Mouse (Mus musculus) hindbrain, postnatal 0 days (tissue): ENCODE measurements around the gene Nap1l4. TPM values are rescaled to one million over a fixed set of nuclear protein-coding genes. Genes with fewer than 3 reads are reported as not detected.
A peak's percentile ranks its signal among the peaks of the same experiment; 100 is the strongest.

Experiments used
- ATAC-seq: fragments of 200-750 bp; cut with Nextera tagmentation; 2 replicates; pipeline ENCODE4 v1.8.0; 2017; ENCODE audit warnings: mild to moderate bottlenecking, moderate TSS enrichment, moderate library complexity
- DNase-seq: peaks from one replicate; pipeline ENCODE4 v3.0.0-alpha.2; 2015; ENCODE audit warnings: low spot score
- H3K27ac ChIP-seq: fragments of 300-500 bp; sonication (generic); 2 replicates; pipeline ENCODE4 v1.5.1; 2014; ENCODE audit warnings: mild to moderate bottlenecking
- H3K27me3 ChIP-seq: fragments of 300-500 bp; sonication (generic); 2 replicates; pipeline ENCODE4 v1.6.1; 2014; ENCODE audit warnings: low read length, mixed read lengths; ENCODE audit not compliant: insufficient read depth
- H3K36me3 ChIP-seq: fragments of 300-500 bp; sonication (generic); 2 replicates; pipeline ENCODE4 v1.6.1; 2014; ENCODE audit warnings: low read length, mixed read lengths; ENCODE audit not compliant: insufficient read depth
- H3K4me1 ChIP-seq: fragments of 300-500 bp; sonication (generic); 2 replicates; pipeline ENCODE4 v1.6.1; 2014; ENCODE audit warnings: antibody characterized with exemption, low read length, mixed read lengths; ENCODE audit not compliant: insufficient read depth
- H3K4me2 ChIP-seq: fragments of 300-500 bp; sonication (generic); 2 replicates; pipeline ENCODE4 v1.6.1; 2014; ENCODE audit warnings: low read depth, mild to moderate bottlenecking, low read length, moderate library complexity, mixed read lengths
- H3K4me3 ChIP-seq: fragments of 300-500 bp; sonication (generic); 2 replicates; pipeline ENCODE4 v1.5.1; 2014; ENCODE audit warnings: low read length
- H3K9ac ChIP-seq: fragments of 300-500 bp; sonication (generic); replicated peaks from 2 replicates; pipeline ENCODE4 v1.6.1; 2014; ENCODE audit warnings: mild to moderate bottlenecking, low read length, moderate library complexity, mixed read lengths
- H3K9me3 ChIP-seq: fragments of 300-500 bp; sonication (generic); 2 replicates; pipeline ENCODE4 v1.6.1; 2016; ENCODE audit warnings: low read length, mixed read lengths
- CTCF ChIP-seq: IDR thresholded peaks from 2 replicates; pipeline ENCODE4 v1.5.1; 2016; ENCODE audit warnings: antibody characterized with exemption, control low read depth, low read depth
- WGBS: fragments of 180-500 bp; shearing (Covaris S2); extraction: QIAGEN DNeasy Blood & Tissue Kit; methylation state at CpG from one replicate; pipeline ENCODE4 v1.1.7; 2014; 5-methylcytosine and 5-hydroxymethylcytosine counted together
- polyA plus RNA-seq: library from polyadenylated mRNA; unstranded; fragments of >200 nt; fragmentation: Nextera tagmentation; extraction: Ambion mirVana; gene quantifications from 2 replicates; pipeline ENCODE4 v1.2.1, GENCODE M21; 2015
- total RNA-seq: library from RNA; depleted of rRNA; stranded (reverse); fragments of >200 nt; gene quantifications from 2 replicates; pipeline ENCODE4 v1.2.3, GENCODE M21; 2014

Gene Nap1l4
- total and polyA plus RNA-seq, 2 experiments from 2014 or later, result 140 to 253 TPM

GRCm38 (mm10) chr7:143482541-143482940 is 66.4 kb downstream of the Nap1l4 start:
- no peaks in the 10 kb centered on the region for H3K27me3 ChIP-seq
- H3K4me3 ChIP-seq, result no peak overlapping the region
- H3K4me1 ChIP-seq, result no peaks in the 10 kb centered on the region
- H3K27ac ChIP-seq, result no peak overlapping the region
- 18% methylated on average over 6 of the region's 6 CpGs for WGBS
- H3K9me3 ChIP-seq, result no peaks in the 10 kb centered on the region
- no peak overlapping the region for H3K4me2 ChIP-seq
- DNase-seq (no peak), ATAC-seq (no peak)
- no peak overlapping the region for H3K9ac ChIP-seq
- TF ChIP-seq CTCF, result no peak
- H3K36me3 ChIP-seq, result no peaks in the 10 kb centered on the region

GRCm38 (mm10) chr7:143481806-143482387 is 67.0 kb downstream of the Nap1l4 start:
- no peak for TF ChIP-seq CTCF
- Histone ChIP-seq H3K9me3 (no peaks in the 10 kb centered on the region), H3K27ac (no peak overlapping the region), H3K4me1 (no peaks in the 10 kb centered on the region), H3K4me2 (no peak overlapping the region), H3K27me3 (no peaks in the 10 kb centered on the region), H3K36me3 (no peaks in the 10 kb centered on the region), H3K9ac (no peak overlapping the region), H3K4me3 (no peak overlapping the region)
- DNase-seq (no peak), ATAC-seq (no peak)
- WGBS, result 57% methylated on average over 5 of the region's 5 CpGs

GRCm38 (mm10) chr7:143480498-143480897 is 68.4 kb downstream of the Nap1l4 start:
- H3K9me3 ChIP-seq, result no peaks in the 10 kb centered on the region
- no peak overlapping the region for H3K27ac ChIP-seq
- H3K4me2 ChIP-seq, result no peak overlapping the region
- TF ChIP-seq CTCF, result peak; percentile 70
- H3K27me3 ChIP-seq, result no peaks in the 10 kb centered on the region
- 0 out of 2 replicates have a peak, but pooled peaks have one; percentile 25 for ATAC-seq
- WGBS, result 38% methylated on average over 13 of the region's 13 CpGs
- H3K4me3 ChIP-seq, result no peak overlapping the region
- peak; percentile 60 for DNase-seq
- H3K36me3 ChIP-seq, result no peaks in the 10 kb centered on the region
- H3K4me1 ChIP-seq, result no peaks in the 10 kb centered on the region
- H3K9ac ChIP-seq, result no peak overlapping the region

- no peaks in the 10 kb centered on the region for H3K36me3 ChIP-seq
- no peaks in the 10 kb centered on the region for H3K9me3 ChIP-seq
- H3K4me3 ChIP-seq, result no peak overlapping the region
- no peak for TF ChIP-seq CTCF
- DNase-seq (no peak), ATAC-seq (no peak)
- H3K9ac ChIP-seq, result no peak overlapping the region
- no peaks in the 10 kb centered on the region for H3K4me1 ChIP-seq
- no peak overlapping the region for H3K27ac ChIP-seq
- no peak overlapping the region for H3K4me2 ChIP-seq
- H3K27me3 ChIP-seq, result no peaks in the 10 kb centered on the region
- 84% methylated on average over 5 of the region's 5 CpGs for WGBS
Measured at GRCm38 (mm10) chr7:143477800-143478199, 71.1 kb downstream of the Nap1l4 start.

GRCm38 (mm10) chr7:143476702-143477335 is 72.1 kb downstream of the Nap1l4 start:
- Histone ChIP-seq H3K4me3 (no peak overlapping the region), H3K4me2 (no peak overlapping the region), H3K9me3 (no peaks in the 10 kb centered on the region), H3K36me3 (no peaks in the 10 kb centered on the region), H3K27me3 (no peaks in the 10 kb centered on the region), H3K4me1 (no peaks in the 10 kb centered on the region), H3K9ac (no peak overlapping the region), H3K27ac (no peak overlapping the region)
- no peak for TF ChIP-seq CTCF
- ATAC-seq (no peak), DNase-seq (no peak)
- 86% methylated on average over 3 of the region's 3 CpGs for WGBS

GRCm38 (mm10) chr7:143475876-143476275 is 73.0 kb downstream of the Nap1l4 start:
- TF ChIP-seq CTCF, result no peak

GRCm38 (mm10) chr7:143474811-143475210 is 74.1 kb downstream of the Nap1l4 start:
- Histone ChIP-seq H3K4me1 (no peaks in the 10 kb centered on the region), H3K9ac (no peak overlapping the region), H3K9me3 (no peaks in the 10 kb centered on the region), H3K27me3 (no peaks in the 10 kb centered on the region), H3K4me3 (no peak overlapping the region), H3K27ac (no peak overlapping the region), H3K4me2 (no peak overlapping the region), H3K36me3 (no peaks in the 10 kb centered on the region)
- WGBS, result 35% methylated on average over 10 of the region's 10 CpGs
- DNase-seq (no peak), ATAC-seq (no peak)
- TF ChIP-seq CTCF, result no peak

More at GRCm38 (mm10) chr7:143475876-143476275, 73.0 kb downstream of the Nap1l4 start:
- Histone ChIP-seq H3K4me1 (no peaks in the 10 kb centered on the region), H3K27me3 (no peaks in the 10 kb centered on the region), H3K4me2 (no peak overlapping the region), H3K27ac (no peak overlapping the region), H3K9me3 (no peaks in the 10 kb centered on the region), H3K9ac (no peak overlapping the region), H3K4me3 (no peak overlapping the region), H3K36me3 (no peaks in the 10 kb centered on the region)
- DNase-seq (no peak), ATAC-seq (no peak)
- 79% methylated on average over 11 of the region's 11 CpGs for WGBS
